Mouse (Mus musculus): ENCODE results near the gene Dna2.

Gene Dna2

DNA sequence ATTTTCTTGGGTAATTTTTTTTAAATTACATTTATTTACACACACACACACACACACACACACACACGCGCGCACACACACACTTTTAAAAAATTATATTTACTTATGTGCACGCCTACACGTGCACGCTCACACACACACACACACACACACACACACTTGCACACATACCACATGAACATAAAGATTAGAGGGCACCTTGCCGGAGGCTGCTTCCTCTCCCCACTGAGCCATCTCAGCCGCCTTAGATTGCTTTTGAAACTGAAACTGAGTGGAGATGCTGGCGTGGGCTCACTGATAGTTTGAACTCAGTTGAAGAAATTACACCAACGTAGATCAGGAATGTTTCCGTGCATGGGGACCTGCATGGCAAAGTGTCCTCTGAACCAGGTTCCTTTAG is 37.2 kb downstream of the Dna2 start:
- no peak for DNase-seq

GRCm38 (mm10) chr10:62984495-62984894 is 37.7 kb downstream of the Dna2 start:
- no peak for DNase-seq

DNA sequence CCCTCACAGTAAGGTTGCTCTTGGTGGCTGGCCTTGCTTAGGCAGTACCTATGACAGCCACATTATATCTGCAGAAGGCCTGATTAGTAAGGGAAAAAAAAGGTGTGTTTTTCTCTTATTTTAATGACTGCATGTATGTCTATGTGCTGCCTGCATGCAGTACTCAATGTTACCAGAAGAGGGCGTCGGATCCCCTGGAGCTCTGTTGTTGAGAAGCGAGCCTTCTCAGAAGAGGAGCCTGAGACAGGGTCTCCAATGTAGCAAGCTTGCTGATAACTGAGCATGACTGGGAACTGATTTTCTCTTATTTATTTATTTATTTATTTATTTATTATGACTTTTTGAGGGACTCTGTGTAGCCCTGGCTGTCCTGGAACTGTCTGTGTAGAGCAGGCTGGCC is 40.5 kb downstream of the Dna2 start:
- DNase-seq: no peak

- no peak for DNase-seq
Observed at GRCm38 (mm10) chr10:62990636-62991035, 43.8 kb downstream of the Dna2 start.

GRCm38 (mm10) chr10:62993991-62994390 is 47.2 kb downstream of the Dna2 start:
- no peak for DNase-seq

- no peak for DNase-seq
Observed at GRCm38 (mm10) chr10:63000584-63000983, 53.8 kb downstream of the Dna2 start.

DNA sequence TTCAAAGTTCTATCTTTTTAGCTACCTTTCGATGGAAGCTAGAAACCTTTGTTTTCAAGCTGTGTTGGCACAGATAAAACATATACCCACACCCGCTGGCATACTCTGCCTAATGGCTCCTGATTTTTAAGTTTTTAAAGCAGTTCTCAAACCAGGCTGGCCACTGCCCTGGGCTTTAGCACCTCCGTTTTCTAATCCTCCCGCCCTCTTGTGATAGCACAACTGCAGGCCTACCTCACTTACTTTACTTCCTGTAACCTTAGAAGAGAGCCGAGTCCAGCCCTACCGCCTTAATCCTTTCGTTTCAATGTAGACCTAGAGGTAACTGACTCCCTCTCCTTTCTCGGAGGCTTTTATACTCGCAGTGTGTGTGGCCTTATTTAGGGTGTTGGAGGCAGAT is 56.4 kb downstream of the Dna2 start:
- no peak for DNase-seq

- DNase-seq: no peak
Observed at GRCm38 (mm10) chr10:63004556-63004955, 57.7 kb downstream of the Dna2 start.

DNA sequence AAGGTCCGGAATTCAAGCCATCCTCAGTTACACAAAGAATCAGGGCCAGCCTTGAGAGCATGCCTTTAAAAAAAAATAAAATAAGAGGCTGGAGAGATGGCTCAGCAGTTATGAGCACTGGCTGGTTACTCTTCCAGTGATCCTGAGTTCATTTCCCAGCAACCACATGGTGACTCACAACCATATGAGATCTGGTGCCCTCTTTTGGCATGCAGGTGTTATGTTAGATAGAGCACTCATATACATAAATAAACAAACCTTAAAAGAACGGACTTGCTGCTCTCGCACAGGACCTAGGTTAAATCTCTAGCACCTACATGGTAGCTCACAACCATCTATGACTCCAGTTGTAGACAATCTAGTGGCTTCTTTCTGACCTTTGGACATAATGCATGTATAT is 61.4 kb downstream of the Dna2 start:
- no peak for DNase-seq

DNA sequence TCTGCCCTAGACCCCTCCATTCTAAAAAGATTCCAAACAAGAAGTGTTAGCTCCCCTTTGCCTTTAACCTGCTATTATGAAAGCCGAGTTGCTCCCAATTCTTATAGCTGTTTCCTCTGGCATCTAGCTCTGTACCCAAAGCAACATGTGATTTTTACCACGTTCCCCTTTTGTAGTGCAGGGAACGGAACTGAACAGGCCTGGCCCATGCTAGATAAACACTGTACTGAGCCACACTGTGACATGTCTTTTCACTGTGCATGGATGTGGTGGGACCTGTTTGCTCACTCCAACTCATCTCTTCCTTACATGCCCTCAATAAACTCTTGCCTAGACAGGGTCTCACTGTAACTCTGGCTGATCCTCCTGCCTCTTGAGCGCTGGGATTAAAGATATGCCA is 63.4 kb downstream of the Dna2 start:
- no peak for DNase-seq

GRCm38 (mm10) chr10:63011556-63011955 is 64.7 kb downstream of the Dna2 start:
- DNase-seq: no peak

- no peak for DNase-seq
Observed at GRCm38 (mm10) chr10:63013476-63013875, 66.7 kb downstream of the Dna2 start.

GRCm38 (mm10) chr10:63014168-63014567 is 67.3 kb downstream of the Dna2 start:
- peak; percentile 16 to 37 for DNase-seq

GRCm38 (mm10) chr10:63019304-63019703 is 72.5 kb downstream of the Dna2 start:
- no peak for DNase-seq

DNA sequence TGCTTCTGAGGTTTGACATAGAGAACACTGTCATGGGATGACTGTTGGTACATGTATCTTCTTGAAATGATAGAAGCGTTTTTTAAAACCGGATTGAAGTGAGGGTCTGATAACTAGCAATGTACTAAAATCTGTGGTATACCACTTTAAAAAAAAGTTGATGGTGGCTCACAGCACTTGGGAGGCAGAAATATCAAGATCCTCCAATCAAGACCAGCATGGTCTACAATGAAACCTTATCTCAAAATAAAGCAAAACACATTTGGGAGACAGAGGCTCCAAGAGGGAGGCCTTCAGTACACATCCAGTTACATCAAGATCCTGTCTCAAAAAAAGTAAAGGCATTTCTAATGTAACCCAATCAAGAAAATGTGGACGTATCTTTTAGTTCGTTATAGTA is 74.9 kb downstream of the Dna2 start:
- DNase-seq: no peak

- peak in 1 of 2 experiments; percentile 5 for DNase-seq
Observed at GRCm38 (mm10) chr10:63022541-63023120, 75.8 kb downstream of the Dna2 start.

DNA sequence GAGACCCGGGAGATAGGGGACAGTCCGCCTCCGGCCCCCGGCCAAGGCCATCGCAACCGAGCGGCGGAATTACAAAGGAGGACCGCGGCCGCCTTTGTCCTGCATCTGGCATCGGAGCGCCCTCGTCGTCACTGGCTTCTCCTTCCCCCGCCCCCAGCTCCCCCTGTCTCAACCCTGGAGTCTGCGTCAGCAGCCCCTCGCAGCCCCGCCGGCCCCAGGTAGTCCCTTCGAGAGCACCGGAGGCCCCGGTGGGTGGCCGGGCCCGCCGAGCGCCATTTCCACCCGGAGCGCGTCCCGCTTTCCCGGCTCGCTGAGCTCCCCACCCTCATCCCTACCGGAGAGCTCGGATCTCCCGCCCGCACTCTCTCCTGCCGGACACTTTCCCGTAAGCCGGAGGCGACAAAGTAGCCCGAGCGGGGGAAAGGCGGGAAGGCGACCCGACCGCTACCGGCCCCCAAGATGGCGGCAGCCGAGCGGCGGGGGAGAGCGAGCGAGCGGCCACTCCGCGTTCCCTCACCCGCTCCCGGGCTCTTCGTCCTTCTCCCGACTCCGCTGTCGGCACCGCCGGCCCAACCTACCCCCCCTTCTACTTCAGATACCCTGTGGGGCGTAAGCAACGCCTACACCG is 76.4 kb downstream of the Dna2 start:
- DNase-seq: peak; percentile 68 to 74
